Mouse (Mus musculus) adrenal gland, adult 8-10 months (tissue): Measurements from ENCODE around the gene Tmsb10. TPM values are rescaled to one million over a fixed set of nuclear protein-coding genes. Genes with fewer than 3 reads are reported as not detected.

Experiments
- total RNA-seq, 4 experiments: library from RNA; stranded (reverse); gene quantifications; 2 replicates each; pipeline ENCODE4 v1.2.4; 2022

The Tmsb10 gene
- total RNA-seq, 4 experiments from 2014 or later = 94.6 to 217 (median 164) TPM

Other genes starting within 250 kb of the Tmsb10 start
- 10 to 100 TPM in 2 of 4 experiments, 1 to 10 TPM in 2; 8.2 to 21.0 (median 12.2) TPM for gene Tcf7l1, start 169.5 kb downstream of the Tmsb10 start, total RNA-seq
- 10 to 100 TPM; 70.8 to 89.2 (median 76.8) TPM for gene Kcmf1, start 58.8 kb downstream of the Tmsb10 start, total RNA-seq